Mouse (Mus musculus) neural tube, embryonic 10.5 days (tissue): Measurements from ENCODE around the gene Zdhhc16.
A peak's percentile ranks its signal among the peaks of the same experiment; 100 is the strongest.
"Not testable (repeated sequence)": the region's sequence is repeated elsewhere in the genome, so short reads cannot be mapped to it uniquely, and the experiment has no call there.

ENCODE experiments used
- DNase-seq: peaks from one replicate; pipeline ENCODE4 v3.0.0-alpha.2; 2017; ENCODE audit warnings: low spot score; ENCODE audit errors: extremely low spot score

Zdhhc16 gene

GRCm38 (mm10) chr19:41913774-41914591 lies 19.3 kb upstream of the Zdhhc16 start:
- DNase-seq = no peak

DNA sequence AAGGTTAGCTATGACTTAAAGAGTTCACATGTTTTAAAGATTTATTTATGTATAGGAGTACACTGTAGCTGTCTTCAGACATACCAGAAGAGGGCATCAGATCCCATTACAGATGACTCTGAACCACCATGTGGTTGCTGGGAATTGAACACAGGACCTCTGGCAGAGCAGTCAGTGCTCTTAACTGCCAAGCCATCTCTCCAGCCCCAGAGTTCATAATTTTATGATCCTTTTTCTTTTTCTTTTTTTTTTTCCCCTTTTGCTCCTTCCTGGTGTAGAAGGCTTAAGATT lies 18.7 kb upstream of the Zdhhc16 start:
- not testable (repeated sequence) for DNase-seq

DNA sequence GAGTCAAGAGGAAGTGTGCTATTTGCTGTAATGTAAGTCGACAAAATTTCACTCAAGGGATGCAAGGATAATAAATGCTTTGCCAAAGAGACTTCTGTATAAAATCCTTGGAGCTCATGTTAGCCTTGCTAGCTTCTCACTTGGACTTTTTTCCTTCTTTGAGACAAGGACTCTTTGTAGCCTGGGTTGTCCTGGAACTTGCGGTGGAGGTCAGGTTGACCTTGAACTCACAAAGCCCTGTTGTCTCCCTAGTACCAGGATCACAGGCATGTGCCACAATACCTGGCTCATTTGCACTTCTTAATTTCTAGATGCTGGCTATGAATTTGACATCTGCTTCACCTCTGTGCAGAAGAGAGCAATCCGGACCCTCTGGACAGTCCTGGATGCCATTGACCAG lies 18.0 kb upstream of the Zdhhc16 start:
- no peak for DNase-seq

DNA sequence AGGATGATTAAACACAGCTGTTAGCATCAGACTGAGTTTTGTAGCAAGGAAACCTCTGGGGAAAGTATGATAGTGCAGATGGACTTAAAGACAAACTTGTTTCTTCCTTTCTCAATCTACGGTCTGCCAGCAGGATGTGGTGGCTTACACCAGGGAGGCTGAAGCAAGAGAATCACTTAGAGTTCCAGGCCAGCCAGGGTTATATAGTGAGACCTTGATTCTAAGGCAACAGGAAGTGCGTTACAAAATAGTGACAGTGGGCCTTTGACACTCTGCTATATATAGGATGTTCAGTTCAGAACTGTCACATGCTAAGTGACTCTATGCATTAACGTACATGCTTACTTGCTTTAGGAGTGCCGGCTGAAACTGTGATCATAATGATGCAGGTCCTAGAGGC lies 16.4 kb upstream of the Zdhhc16 start:
- DNase-seq = no peak

- DNase-seq = no peak
Measured at GRCm38 (mm10) chr19:41919471-41919870, 13.8 kb upstream of the Zdhhc16 start.

DNA sequence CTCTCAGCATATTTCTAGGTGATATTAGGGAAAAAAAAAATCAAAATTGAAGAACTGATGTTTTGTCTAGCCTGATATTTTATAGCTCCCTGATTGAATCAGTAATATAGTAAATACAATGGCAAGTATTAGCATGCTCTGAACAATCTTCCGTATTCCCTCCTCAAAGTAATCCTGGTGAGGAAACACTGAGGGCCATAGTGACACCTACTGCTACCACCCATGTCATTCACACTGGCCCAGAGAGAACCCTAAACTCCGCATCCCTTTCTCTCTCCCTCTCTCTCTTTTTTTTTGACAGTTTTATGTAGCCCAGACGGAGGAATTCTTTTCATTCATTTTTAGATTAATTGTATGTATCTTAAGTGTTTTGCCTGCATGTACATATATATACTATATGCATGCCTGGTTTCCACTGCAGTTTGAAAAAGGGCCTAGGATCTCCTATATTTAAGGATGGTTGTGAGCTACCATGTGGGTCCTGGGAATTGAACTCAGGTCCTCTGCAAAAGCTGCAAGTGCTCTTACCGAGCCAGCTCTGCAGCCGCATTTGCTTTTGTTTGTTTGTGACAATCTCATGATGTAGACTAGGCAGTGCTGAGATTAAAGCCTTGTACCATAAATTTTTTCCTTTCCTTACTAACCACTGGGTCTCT lies 12.7 kb upstream of the Zdhhc16 start:
- DNase-seq = no peak

DNA sequence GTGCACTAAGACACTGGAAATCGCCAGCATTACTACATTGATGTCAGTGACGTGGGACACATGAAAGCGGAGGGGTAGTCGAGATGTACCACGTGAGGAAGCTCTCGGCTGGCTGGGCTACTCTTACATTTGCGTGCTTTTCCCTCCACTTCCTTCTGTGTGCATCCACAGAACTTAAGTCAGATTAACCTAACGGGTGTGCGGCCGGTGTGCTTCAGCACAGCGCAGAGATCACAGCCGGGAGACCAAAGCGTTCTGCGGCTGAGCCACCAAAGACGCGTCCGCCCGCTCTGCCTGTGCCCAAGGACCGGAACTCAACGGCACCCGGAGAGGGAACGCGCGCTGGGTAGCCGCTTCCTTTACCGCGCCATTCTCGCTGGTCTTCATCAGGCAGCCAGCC lies 594 bp upstream of the Zdhhc16 start:
- DNase-seq = peak; percentile 27

- no peak for DNase-seq
Measured at GRCm38 (mm10) chr19:41934124-41934523, 844 bp downstream of the Zdhhc16 start.

DNA sequence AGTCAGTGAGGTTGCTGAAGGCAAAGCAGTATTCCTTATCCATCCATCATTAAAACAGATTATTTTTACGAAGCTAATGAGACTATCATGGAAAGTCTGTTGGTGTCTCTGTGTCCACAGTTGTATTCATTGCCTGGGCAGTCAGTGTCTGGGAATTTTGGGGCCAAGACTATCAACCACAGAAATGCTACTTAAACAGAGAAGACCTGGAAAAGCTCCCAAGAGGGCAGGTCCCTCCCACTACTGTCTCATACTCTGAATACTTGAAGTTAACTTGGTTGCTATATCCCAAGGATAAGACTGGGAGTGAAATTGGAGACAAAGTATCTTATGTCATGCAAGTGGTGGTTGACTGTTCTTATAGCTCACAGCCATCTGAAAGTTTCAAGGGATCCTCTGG lies 2.6 kb downstream of the Zdhhc16 start:
- no peak for DNase-seq

- no peak for DNase-seq
Measured at GRCm38 (mm10) chr19:41938539-41938938, 5.3 kb downstream of the Zdhhc16 start.

GRCm38 (mm10) chr19:41943841-41944240 lies 10.6 kb downstream of the Zdhhc16 start:
- DNase-seq = no peak

DNA sequence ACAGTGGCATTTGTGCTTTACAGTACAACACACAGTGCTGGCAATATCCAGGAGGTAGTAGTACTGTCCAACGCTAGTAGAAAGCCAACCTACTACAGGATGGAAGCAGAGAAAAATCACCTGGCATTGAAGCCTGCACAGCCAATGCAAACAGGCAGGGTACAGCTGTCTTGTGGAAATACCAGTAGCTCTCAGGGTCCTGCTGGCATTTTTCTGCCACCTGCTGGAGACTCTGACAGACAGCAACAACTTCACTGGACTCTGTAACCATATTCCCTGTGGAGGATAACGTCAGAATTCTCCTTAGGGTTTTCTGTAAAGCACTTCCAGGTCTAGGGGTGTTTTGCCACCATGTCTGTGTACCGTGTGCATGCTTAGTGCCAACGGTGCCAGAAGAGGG lies 19.0 kb downstream of the Zdhhc16 start:
- DNase-seq = no peak

GRCm38 (mm10) chr19:41953574-41953973 lies 20.3 kb downstream of the Zdhhc16 start:
- no peak for DNase-seq

DNA sequence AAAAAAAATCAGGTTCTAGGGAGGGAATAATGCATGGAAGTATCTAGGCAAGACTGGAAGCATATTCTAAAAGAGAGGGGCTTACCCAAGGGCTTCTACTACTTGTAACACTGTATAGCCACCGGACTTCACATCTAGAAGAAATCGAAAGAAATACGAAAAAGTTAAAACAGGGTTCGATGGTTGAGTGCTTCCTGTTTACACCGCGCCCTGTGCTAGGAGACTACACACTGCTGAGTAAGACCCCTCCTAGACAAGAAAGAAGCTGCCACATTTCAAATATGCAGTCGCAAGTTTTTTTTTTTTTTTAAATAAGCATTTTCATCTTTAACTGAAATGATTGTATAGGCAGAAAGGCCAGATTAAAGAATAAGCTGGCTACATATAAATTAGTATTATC lies 36.3 kb downstream of the Zdhhc16 start:
- DNase-seq = no peak

DNA sequence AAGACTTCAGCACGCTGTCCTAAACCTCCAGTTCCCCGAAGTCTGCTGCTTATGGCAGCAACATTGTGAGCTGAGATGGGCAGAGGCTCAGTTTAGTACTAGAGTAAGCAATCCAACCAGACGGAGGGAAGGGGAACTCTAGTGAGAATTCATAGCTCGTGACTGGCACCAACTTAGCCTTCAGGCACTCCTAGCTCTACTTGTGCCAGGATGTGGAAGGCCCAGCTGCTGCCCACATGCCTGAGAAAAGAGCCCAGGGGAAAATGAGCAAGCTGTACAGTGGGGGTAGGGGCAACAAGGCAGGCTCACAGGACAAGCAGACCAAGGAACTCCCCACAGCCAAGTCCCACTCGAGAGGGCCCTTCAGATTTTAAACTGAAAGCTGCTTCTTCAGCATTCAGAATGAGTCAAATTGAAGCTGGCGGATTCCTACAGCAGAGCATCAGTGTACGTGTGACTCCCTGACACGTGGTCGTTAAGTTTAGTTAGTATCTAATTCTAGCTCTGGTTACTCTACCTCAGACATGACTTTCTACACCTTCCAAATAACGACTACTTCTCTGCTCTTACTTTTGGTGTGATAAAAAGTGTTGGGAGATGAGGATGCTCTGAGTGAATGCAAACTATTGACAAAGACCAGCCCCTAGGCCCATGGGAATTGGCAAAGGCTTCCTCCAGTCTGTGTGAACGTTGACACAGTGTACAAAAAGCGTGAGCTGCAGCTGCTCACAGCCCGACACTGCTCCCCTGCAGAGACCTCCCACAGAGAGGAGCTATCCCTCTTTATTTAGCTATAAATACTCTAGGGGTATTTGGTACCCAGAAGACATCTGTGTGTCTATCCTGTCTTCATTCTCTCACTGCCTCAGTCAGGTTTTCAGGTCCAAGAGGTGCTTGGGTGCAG lies 40.9 kb downstream of the Zdhhc16 start:
- no peak for DNase-seq

GRCm38 (mm10) chr19:41980422-41980818 lies 47.1 kb downstream of the Zdhhc16 start:
- DNase-seq = no peak

DNA sequence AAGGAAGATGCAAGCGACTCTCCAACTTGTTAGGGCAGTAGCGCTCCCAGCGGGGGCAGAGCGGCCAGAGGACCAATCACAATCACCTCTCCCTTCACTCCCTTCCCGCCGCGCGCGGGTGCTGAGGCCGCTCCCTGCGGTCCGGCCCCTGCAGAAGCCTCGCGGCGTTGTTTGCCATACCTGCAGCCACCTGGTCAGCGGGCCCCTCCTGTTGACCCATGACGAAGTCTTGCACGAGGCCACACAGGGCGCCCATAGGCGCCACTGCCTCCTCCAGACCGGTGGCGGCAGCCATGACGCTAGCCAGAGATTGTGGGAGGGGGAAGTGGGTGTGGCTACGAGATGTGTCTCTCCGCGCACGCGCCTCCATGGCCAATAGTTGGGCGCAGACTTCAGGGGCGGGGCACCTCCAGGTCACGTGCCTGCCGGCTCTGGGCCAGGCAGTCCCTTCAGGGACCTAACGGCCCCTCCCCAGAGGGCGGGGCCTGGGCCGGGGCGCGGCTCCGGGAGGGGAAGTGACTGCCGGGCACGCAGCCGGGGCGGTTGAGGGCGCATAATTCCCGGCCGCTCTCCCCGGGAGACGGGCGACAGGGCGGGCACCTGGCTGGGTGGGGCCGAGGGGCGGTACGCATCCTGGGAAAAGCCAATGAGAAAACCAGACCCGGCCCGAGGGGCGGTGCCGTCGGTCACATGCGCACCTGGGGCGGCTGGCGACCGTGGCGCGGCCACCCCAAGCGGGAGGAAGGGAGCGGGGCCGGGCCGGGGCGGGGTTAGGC lies 47.7 kb downstream of the Zdhhc16 start, which contains the start of gene Mms19:
Gene Mms19 (minus strand): TSS at position 339 of the 776 bp plus-strand sequence.
- DNase-seq = peak; percentile 99

GRCm38 (mm10) chr19:41981595-41981927 lies 48.3 kb downstream of the Zdhhc16 start, which contains the start of gene Ubtd1:
TSS of gene Ubtd1 (plus strand) at chr19:41981763.
- DNase-seq = no peak

DNA sequence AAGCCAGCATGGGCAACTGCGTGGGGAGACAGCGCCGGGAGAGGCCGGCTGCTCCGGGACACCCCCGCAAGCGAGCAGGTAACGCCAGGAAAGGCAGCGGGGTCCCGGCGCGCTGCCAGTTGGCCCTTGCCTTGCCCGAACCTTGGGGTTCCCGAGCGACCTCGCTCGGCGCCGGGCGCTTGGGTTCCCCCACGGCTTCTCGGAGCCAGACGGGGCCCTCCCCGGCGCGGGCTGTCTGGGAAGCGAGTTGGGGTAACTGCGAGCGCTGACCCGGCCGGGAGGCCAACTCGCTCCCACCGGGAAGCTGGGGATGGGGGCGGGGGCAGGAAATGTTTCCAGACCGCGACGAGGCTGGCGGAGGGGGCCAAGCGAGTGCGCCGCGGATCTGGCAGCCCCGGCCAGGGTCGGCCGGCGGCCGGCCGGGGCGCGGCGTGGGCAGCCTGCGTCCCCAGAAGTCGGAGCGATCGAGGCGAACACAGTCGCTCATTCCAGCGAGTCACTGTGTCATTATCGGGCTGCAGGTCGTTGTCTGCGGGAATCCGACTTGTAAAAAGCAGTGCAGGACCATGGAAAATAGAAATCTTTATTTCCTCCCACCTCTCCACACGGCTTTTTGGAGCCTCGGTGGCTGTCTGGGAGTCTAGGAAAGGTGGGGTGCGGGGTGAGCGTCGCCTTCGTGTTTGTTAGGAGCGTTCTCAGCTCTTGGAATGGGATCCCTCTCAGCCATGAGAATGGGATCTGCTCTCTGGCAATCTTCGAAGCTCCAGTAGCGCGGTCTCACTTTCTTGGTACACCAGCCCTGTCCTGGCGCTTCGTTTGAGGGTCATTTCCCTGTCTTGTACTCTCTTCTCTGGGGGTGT lies 48.9 kb downstream of the Zdhhc16 start:
- peak; percentile 70 for DNase-seq

DNA sequence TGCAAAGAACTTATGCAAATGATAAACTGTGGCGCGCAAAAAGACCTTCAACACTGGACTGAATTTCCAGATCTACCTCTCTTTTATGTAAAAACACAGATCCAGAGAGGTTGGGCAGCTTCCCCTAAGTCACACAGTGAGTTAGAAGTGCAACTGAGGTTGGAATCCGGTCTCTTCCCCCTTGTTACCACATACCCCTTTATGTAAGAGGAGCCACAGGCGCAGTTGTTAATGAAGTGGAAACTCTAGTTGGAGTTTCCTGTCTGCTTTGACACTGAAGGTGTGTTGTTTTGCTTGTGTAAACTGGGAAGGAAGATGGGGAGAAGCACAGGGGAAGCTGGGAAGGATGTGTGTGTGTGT lies 49.5 kb downstream of the Zdhhc16 start:
- no peak for DNase-seq
